Mouse (Mus musculus): ENCODE results near the gene Ccdc6.

GRCm38 (mm10) chr10:70057064-70057463, 39.9 kb upstream of the Ccdc6 start:
- TF ChIP-seq GATA1 (IDR thresholded peaks at IDR 0.05; ENCODE audit: low read length) (no peak), TAL1 (IDR thresholded peaks at IDR 0.05; ENCODE audit: low read length) (no peak)

All from erythroblast, embryonic 14.5 days (primary cell).